33 mouse cellular contexts compared by ENCODE assay signal in the genomic region with DNA sequence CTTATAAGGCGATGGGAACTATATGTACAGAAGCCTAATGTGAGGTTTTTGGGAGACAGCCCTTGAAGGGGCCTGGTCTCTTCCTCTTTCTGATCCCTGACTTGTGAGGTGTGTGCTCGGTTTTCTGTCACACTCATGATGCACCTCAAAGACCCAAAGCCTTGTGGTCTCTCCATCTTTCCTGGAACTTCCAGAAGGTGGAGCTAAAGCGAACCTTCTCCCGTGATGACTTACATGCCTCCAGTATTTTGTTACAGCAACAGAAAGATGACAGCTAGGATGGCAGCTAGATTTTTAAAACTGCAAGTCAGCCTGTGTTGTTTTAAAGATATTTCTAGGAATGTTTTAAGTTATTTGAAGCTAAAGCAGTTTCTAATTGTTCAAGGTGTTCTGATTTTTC. TPM values are rescaled to one million over a fixed set of nuclear protein-coding genes. Genes with fewer than 3 reads are reported as not detected.
"Had no signal": no experiment of that assay in that cellular context is flagged by ENCODE, and none has a peak within 500 bp of the region (broad histone marks: within the 10 kb centered on the region; RNA-seq: fewer than 3 reads in every experiment).

No protein-coding gene starts in this region.

- H3K9me3 ChIP-seq: heart, embryonic 12.5 days; heart, embryonic 13.5 days; heart, embryonic 15.5 days; hindbrain, embryonic 10.5 days; hindbrain, embryonic 13.5 days; hindbrain, embryonic 15.5 days; intestine, embryonic 15.5 days; kidney, embryonic 15.5 days had no signal

- H3K4me2 ChIP-seq: heart, embryonic 11.5 days; heart, embryonic 12.5 days; heart, embryonic 13.5 days; heart, embryonic 15.5 days; hindbrain, embryonic 13.5 days; hindbrain, embryonic 14.5 days; hindbrain, embryonic 15.5 days; intestine, embryonic 15.5 days; kidney, embryonic 15.5 days had no signal

- H3K27me3 ChIP-seq: heart, embryonic 12.5 days; heart, embryonic 13.5 days; heart, embryonic 15.5 days; hindbrain, embryonic 13.5 days; hindbrain, embryonic 15.5 days; intestine, embryonic 15.5 days; kidney, embryonic 15.5 days had no signal

- H3K27ac ChIP-seq: heart, embryonic 13.5 days; heart, embryonic 15.5 days; hindbrain, embryonic 10.5 days; hindbrain, embryonic 13.5 days; hindbrain, embryonic 14.5 days; hindbrain, embryonic 15.5 days; hindbrain, postnatal 0 days; intestine, embryonic 15.5 days; kidney, embryonic 15.5 days; kidney, postnatal 0 days; layer of hippocampus, adult 2 months; left cerebral cortex, adult 2 months had no signal

- H3K4me1 ChIP-seq: heart, embryonic 12.5 days; heart, embryonic 13.5 days; heart, embryonic 15.5 days had no signal

- DNase-seq: heart, postnatal 10 days; heart, postnatal 14 days; heart, postnatal 36 days; heart, postnatal 4 days; kidney, adult 11 months; kidney, adult 18-20 months; kidney, adult 2 months; kidney, adult 8-10 months; kidney, adult 9 months; kidney, postnatal 10 days; kidney, postnatal 14 days; kidney, postnatal 25 days; kidney, postnatal 36 days; kidney, postnatal 4 days; layer of hippocampus, adult 9-11 months; layer of hippocampus, postnatal 36 days had no signal

- H3K4me3 ChIP-seq: heart, embryonic 12.5 days; heart, embryonic 13.5 days; heart, embryonic 15.5 days; hindbrain, embryonic 10.5 days; hindbrain, embryonic 13.5 days; hindbrain, embryonic 15.5 days; intestine, embryonic 15.5 days; kidney, embryonic 15.5 days; layer of hippocampus, adult 2 months; left cerebral cortex, adult 2 months had no signal

- H3K36me3 ChIP-seq: heart, embryonic 12.5 days; heart, embryonic 13.5 days; heart, embryonic 15.5 days; hindbrain, embryonic 10.5 days; hindbrain, embryonic 13.5 days; hindbrain, embryonic 15.5 days; intestine, embryonic 15.5 days; kidney, embryonic 15.5 days had no signal

- H3K9ac ChIP-seq: heart, embryonic 12.5 days; heart, embryonic 13.5 days; heart, embryonic 15.5 days; hindbrain, embryonic 13.5 days; hindbrain, embryonic 14.5 days; hindbrain, embryonic 15.5 days; intestine, embryonic 15.5 days; kidney, embryonic 15.5 days had no signal

- ATAC-seq: hindbrain, embryonic 16.5 days; hindbrain, postnatal 0 days; inflammation-experienced regulatory T-cells, adult 6 months; intestine, embryonic 15.5 days; intestine, embryonic 16.5 days had no signal

RNA-seq across cellular contexts. Expression of a gene that starts 25.2 kb away (rescaled TPM):
- polyA plus RNA-seq: inflammation-experienced regulatory T-cells, adult 6 months; kidney, adult 2 months had no signal
